Mouse (Mus musculus) G1E (cell line): Measurements from ENCODE around the gene Sh2d7.
"Not testable (repeated sequence)": the region's sequence is repeated elsewhere in the genome, so short reads cannot be mapped to it uniquely, and the experiment has no call there.

Experiments
- CTCF ChIP-seq: IDR thresholded peaks from 2 replicates; pipeline ENCODE4 v1.5.1; 2012; ENCODE audit warnings: low read depth, low read length, inconsistent platforms, mixed read lengths
- GATA1 ChIP-seq: IDR thresholded peaks from 2 replicates; pipeline ENCODE4 v1.6.1; 2012; ENCODE audit warnings: borderline replicate concordance, low read length, inconsistent platforms, mixed read lengths

DNA sequence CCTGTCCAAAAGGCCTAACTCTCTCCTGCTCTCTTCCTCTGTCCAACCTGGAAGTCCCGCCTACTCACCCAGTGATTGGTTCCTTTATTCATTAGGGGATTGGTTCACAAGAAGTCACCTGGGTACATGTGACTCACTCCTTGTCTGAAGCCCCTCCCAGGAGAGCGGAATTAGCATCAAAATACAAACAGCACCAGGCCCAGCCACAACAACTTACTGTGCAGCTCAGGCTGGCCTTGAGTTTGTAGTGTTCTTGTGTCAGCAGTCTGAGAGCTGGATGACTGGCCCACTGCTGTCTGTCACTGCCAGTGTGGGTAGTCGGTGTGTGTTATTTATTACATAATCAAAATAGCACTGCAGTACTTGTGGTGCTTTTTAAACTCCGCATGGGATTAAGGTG lies 54.9 kb downstream of the Sh2d7 start:
- TF ChIP-seq CTCF, GATA1: not testable (repeated sequence)
